Mouse (Mus musculus) neural tube, embryonic 10.5 days (tissue): ENCODE data around the gene Sdk1.
A peak's percentile ranks its signal among the peaks of the same experiment; 100 is the strongest.

ENCODE experiments used
- DNase-seq: peaks from one replicate; pipeline ENCODE4 v3.0.0-alpha.2; 2017; ENCODE audit warnings: low spot score; ENCODE audit errors: extremely low spot score

The Sdk1 gene

DNA sequence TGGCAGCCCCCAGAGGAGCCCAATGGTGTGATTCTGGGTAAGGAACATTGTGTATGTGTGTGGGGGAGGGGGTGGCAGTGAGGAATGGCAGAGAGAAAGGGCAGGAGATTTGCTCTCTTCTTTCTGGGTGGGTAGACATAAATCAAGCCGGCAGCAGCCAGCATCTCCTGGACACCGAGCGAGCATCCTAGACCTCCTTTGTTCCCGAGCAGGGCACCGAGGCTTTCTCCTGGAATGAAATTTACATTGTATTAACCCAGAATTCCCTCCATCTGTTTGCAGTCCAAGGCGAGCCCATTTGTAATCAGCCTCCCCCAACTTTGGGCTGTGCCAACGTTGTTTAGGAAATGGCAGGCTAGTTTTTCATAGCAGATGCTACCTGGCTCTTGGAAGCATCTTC lies 858.9 kb downstream of the Sdk1 start:
- no peak for DNase-seq

DNA sequence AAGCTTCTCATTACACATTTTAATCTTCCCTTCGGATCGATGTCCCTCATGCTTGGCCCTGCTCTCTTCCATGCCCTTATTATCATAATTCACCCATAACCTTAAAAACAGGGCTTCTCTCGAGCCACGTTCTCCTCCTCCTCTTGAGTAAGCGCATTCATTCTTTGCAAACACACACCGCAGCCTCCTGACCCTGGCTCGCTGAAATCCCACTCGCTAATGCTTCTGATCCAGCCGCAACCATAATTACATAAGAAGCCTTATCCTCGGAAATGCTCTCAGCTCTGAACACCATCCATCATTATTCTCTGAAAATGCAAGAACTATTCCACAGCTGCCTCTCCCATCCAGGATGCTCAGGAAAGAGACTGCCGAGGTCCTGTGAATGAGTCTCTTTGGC lies 866.1 kb downstream of the Sdk1 start:
- no peak for DNase-seq

- DNase-seq: no peak
Observed at GRCm38 (mm10) chr5:142111989-142112388, 870.7 kb downstream of the Sdk1 start.

GRCm38 (mm10) chr5:142113210-142114175 lies 872.2 kb downstream of the Sdk1 start:
- DNase-seq: peak; percentile 44

GRCm38 (mm10) chr5:142127779-142128178 lies 886.5 kb downstream of the Sdk1 start:
- peak; percentile 42 for DNase-seq

DNA sequence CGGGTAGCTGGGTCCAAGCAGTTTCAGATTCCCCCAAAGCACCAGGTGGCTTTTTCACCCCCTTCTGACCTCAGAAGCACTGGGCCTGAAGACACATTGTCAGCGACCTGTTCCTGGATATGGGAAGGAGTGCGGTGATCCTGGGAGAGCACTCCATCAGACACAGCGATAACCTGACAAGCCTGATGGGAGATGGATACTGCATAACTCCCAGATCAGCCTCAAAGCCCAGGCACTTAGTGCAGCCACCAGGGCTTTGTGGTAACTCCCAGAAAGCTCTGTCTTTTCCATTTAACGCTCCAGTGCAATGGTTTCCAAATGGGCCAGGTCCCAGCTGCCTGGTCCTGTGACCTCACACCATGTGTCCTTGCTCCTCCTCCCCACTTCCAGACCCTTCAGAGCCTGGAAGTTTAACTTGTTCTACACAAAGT lies 886.9 kb downstream of the Sdk1 start:
- peak; percentile 49 for DNase-seq

- no peak for DNase-seq
Observed at GRCm38 (mm10) chr5:142130004-142130403, 888.7 kb downstream of the Sdk1 start.

DNA sequence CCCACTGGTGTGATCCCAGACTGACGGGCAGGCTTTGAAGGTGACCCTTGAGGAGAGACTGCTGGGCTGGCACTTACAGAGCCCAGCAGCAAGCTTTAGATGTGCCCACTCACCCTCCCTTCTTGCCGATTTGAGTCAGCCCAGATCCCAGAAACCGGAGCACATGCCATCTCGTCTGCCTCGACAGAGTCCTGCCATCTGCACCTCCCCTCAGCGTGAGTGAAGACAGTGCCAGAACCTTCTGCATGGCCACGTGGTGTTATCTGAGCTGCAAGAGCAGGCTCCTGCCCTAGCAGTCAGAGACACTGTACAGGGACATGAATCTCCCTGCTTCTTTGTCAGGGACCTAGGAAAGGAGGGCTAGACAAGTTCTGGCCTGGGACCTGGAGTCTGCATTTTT lies 898.7 kb downstream of the Sdk1 start:
- no peak for DNase-seq

- DNase-seq: no peak
Observed at GRCm38 (mm10) chr5:142149594-142149993, 908.3 kb downstream of the Sdk1 start.

DNA sequence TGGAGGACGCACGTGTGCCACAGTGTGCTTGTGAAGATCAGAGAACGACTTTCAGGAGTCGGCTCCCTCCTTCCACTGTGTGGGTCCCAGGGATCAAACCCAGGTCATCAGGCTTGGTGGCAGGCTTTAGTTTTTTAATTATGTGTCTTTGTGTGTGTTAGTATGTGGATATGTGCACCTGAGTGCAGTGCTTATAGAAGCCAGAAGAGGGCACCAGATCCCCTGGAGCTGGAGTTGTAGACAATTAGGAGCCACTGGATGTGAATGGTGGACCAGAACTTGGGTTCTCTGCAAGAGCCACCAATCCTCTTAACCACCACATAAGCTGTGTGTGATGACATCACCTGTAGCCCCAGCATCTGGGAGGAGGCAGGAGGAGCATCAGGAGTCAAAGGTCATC lies 909.5 kb downstream of the Sdk1 start:
- no peak for DNase-seq

GRCm38 (mm10) chr5:142156868-142157852 lies 915.9 kb downstream of the Sdk1 start:
- DNase-seq: no peak

DNA sequence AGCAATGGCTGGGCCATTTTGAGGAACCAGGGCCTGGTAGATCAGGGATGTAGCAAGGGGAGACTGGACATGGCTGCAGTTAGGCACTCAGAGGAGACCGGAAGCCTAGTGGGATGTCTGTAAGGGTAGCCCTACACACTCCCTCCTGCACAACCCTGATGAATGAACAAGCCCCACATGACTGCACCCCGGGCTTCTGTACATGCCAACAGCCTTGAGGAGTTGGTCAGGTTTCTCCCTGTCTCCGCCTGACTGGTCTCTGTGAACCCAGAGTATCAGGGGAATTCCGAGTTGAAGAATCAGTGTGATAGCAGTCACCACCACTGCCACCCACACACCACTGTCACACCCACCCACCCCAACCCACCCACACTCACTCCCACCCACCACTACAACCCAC lies 922.2 kb downstream of the Sdk1 start:
- DNase-seq: no peak

DNA sequence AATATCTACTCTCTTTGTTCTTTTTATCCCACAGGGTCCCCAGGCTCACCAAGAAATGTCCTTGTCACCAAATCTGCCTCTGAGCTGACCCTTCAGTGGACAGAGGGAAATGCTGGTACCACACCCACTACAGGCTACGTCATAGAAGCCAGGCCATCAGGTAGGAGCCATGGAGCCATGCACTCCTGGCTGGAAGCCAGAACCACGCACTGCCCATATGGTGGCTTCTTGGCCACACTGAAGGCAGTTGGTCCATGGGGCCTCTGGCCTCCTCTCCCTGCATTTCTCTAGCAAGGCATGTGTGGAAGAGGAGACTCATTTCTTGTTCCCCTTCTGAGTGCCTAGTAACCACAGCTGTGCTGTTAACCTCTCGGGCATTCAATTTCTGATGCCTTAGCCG lies 932.3 kb downstream of the Sdk1 start:
- DNase-seq: no peak

- no peak for DNase-seq
Observed at GRCm38 (mm10) chr5:142178164-142178563, 936.9 kb downstream of the Sdk1 start.

DNA sequence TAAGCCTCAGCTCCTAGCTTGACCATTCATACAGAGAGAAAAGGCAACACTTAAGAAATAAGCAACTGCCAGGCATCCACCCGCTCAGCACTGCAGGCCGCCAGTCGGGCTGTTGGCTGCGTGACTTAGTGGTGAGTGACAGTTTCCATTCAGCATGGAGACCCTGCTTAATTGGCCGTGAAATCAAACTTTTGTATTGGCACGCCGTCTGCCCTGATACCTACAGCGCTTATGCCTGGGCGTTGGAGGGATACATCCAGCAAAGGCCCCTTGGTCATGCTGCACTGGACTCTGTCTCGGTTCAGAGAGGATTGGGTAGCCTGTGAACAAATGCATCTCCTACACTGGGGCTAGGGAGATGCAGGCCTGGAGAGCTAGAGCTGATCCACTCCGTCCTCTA lies 938.0 kb downstream of the Sdk1 start:
- peak; percentile 47 for DNase-seq

DNA sequence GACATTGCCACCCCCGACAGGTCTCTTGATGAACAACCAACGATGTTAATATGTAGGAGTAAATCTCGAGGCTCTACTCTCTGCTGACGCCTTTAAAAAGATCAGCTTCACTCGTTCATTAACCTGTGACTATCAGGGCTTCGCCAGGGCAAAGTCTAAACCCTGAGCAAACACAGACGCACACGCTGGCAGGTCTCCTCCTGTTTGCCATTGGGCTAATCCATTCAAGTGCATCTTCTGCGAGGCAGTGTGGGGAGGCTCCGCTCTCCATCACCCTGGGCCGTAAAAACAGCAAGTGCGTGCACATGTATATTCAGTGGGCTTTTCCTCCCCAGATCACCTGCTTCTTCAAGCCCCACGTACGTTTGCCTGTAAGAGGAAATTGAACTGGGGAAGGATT lies 940.6 kb downstream of the Sdk1 start:
- no peak for DNase-seq

DNA sequence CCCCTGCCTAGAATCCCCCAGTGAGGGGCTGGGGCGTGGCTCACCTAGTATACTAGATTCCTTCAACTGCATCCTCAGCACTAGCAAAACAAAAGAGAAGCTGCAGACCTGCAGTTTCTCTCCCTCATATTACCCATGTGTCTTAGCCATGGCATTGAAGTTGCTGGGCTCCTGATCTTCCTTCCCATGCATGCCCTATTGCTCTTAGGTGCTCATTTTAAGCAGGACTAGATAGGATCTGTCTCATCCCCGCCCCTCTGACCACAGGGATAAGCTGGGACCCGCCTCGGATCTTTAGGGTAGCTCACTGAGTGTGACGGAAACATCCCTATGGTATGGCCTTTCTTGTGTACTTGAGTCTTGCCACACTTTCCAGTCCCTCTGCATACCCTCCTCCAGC lies 947.5 kb downstream of the Sdk1 start:
- DNase-seq: no peak

GRCm38 (mm10) chr5:142209911-142210310 lies 968.6 kb downstream of the Sdk1 start:
- DNase-seq: no peak

DNA sequence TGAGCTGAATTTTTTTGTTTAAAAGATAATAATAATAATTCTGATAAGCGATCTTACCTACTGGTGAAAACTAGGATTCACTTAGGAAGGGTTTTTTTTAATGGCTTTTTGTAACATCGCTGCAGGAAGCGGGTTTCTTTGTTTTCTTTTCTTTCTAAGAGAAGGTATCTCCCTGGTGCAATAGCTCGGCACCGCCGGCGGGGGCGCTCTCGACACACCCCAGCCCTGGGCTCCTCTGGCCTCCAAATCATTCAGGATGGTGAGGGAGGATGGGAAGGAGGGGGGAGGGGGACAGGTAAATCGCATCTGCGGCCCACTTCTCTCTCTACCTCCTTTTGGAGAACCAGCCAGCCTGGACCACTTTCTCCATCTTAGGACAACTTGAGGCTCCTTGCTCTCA lies 971.0 kb downstream of the Sdk1 start:
- no peak for DNase-seq

GRCm38 (mm10) chr5:142215981-142216380 lies 974.7 kb downstream of the Sdk1 start:
- no peak for DNase-seq

- no peak for DNase-seq
Observed at GRCm38 (mm10) chr5:142220851-142221503, 979.7 kb downstream of the Sdk1 start.
